Mouse (Mus musculus) forebrain, postnatal 0 days (tissue): ENCODE data around the gene Olfr1350. TPM values are rescaled to one million over a fixed set of nuclear protein-coding genes. Genes with fewer than 3 reads are reported as not detected.
A peak's percentile ranks its signal among the peaks of the same experiment; 100 is the strongest.
"Not testable (repeated sequence)": the region's sequence is repeated elsewhere in the genome, so short reads cannot be mapped to it uniquely, and the experiment has no call there.

Experiments
- ATAC-seq: fragments of 200-750 bp; cut with Nextera tagmentation; 2 replicates; pipeline ENCODE4 v1.8.0; 2017; ENCODE audit warnings: mild to moderate bottlenecking, moderate library complexity
- DNase-seq: peaks from one replicate; pipeline ENCODE4 v3.0.0-alpha.2; 2015
- H3K27ac ChIP-seq: fragments of 300-500 bp; sonication (generic); 2 replicates; pipeline ENCODE4 v1.5.1; 2014; ENCODE audit warnings: low read depth, mild to moderate bottlenecking, antibody characterized with exemption, low read length, moderate library complexity, mixed read lengths
- H3K27me3 ChIP-seq: fragments of 300-500 bp; sonication (generic); 2 replicates; pipeline ENCODE4 v1.6.1; 2014; ENCODE audit warnings: mild to moderate bottlenecking, low read length, mixed read lengths; ENCODE audit not compliant: insufficient read depth
- H3K36me3 ChIP-seq: fragments of 300-500 bp; sonication (generic); 2 replicates; pipeline ENCODE4 v1.6.1; 2014; ENCODE audit warnings: mild to moderate bottlenecking, moderate library complexity; ENCODE audit not compliant: insufficient read depth
- H3K4me1 ChIP-seq: fragments of 300-500 bp; sonication (generic); 2 replicates; pipeline ENCODE4 v1.6.1; 2014; ENCODE audit warnings: antibody characterized with exemption; ENCODE audit not compliant: insufficient read depth
- H3K4me2 ChIP-seq: fragments of 300-500 bp; sonication (generic); 2 replicates; pipeline ENCODE4 v1.6.1; 2014; ENCODE audit warnings: low read depth, mild to moderate bottlenecking, moderate library complexity
- H3K4me3 ChIP-seq: fragments of 300-500 bp; sonication (generic); 2 replicates; pipeline ENCODE4 v1.5.1; 2014; ENCODE audit warnings: low read depth, low read length, mixed read lengths
- H3K9ac ChIP-seq: fragments of 300-500 bp; sonication (generic); 2 replicates; pipeline ENCODE4 v1.6.1; 2014; ENCODE audit warnings: mild to moderate bottlenecking
- H3K9me3 ChIP-seq: fragments of 300-500 bp; sonication (generic); 2 replicates; pipeline ENCODE4 v1.6.1; 2016; ENCODE audit warnings: low read length
- CTCF ChIP-seq: sonication (generic); IDR thresholded peaks from 2 replicates; pipeline ENCODE4 v1.5.1; 2016; ENCODE audit warnings: antibody characterized with exemption, control low read depth, low read depth
- WGBS: fragments of 180-500 bp; shearing (Covaris S2); extraction: QIAGEN DNeasy Blood & Tissue Kit; methylation state at CpG from one replicate; pipeline ENCODE4 v1.1.7; 2014; 5-methylcytosine and 5-hydroxymethylcytosine counted together
- polyA plus RNA-seq: library from polyadenylated mRNA; unstranded; fragments of >200 nt; fragmentation: Nextera tagmentation; extraction: Ambion mirVana; gene quantifications from 2 replicates; pipeline ENCODE4 v1.2.1, GENCODE M21; 2015
- total RNA-seq: library from RNA; depleted of rRNA; stranded (reverse); fragments of >200 nt; gene quantifications from 2 replicates; pipeline ENCODE4 v1.2.3, GENCODE M21; 2014; rRNA removed

Gene Olfr1350
- not detected in 2 replicates for total RNA-seq
- polyA plus RNA-seq = not detected in 2 replicates

- Histone ChIP-seq H3K4me2 (no peak within 1 kb of the TSS), H3K9ac (no peak within 1 kb of the TSS), H3K27me3 (no peaks in the 10 kb centered on the region), H3K9me3 (0 out of 2 replicates have a peak, but pooled peaks cover 7% of the 10 kb centered on the region), H3K36me3 (no peaks in the 10 kb centered on the region), H3K4me1 (no peaks in the 10 kb centered on the region), H3K4me3 (no peak within 1 kb of the TSS), H3K27ac (no peak within 1 kb of the TSS)
- no peak for TF ChIP-seq CTCF
- ATAC-seq (no peak), DNase-seq (no peak)
These were observed at the start of gene Olfr1350 for GRCm38 (mm10) chr7:6564541-6564940. Olfr1350 (plus strand) TSS chr7:6564841.

GRCm38 (mm10) chr7:6521666-6522065 is 43.0 kb upstream of the Olfr1350 start:
- Histone ChIP-seq H3K9me3 (no peaks in the 10 kb centered on the region; the same call in 1 of the 2 replicates), H3K27me3 (no peaks in the 10 kb centered on the region), H3K4me1 (no peaks in the 10 kb centered on the region), H3K27ac (no peak overlapping the region), H3K4me2 (no peak overlapping the region), H3K4me3 (no peak overlapping the region), H3K36me3 (no peaks in the 10 kb centered on the region), H3K9ac (no peak overlapping the region)
- no peak for DNase-seq
- WGBS = 20% methylated on average over 1 of the region's 1 CpGs
- TF ChIP-seq CTCF = no peak
- no peak for ATAC-seq

- no peak for TF ChIP-seq CTCF
- H3K9ac ChIP-seq = no peak within 1 kb of the TSS
- no peaks in the 10 kb centered on the region for H3K27me3 ChIP-seq
- H3K36me3 ChIP-seq = no peaks in the 10 kb centered on the region
- H3K27ac ChIP-seq = no peak within 1 kb of the TSS
- WGBS = 83% methylated on average over 5 of the region's 5 CpGs
- no peaks in the 10 kb centered on the region; the same call in 1 of the 2 replicates for H3K9me3 ChIP-seq
- ATAC-seq (no peak), DNase-seq (no peak)
- no peak within 1 kb of the TSS for H3K4me2 ChIP-seq
- no peaks in the 10 kb centered on the region for H3K4me1 ChIP-seq
- H3K4me3 ChIP-seq = no peak within 1 kb of the TSS
These were observed 41.8 kb upstream of the Olfr1350 start, which contains the start of gene Olfr1349 for GRCm38 (mm10) chr7:6522850-6523249. Olfr1349 (minus strand) TSS chr7:6522950.

GRCm38 (mm10) chr7:6525001-6525400 is 39.6 kb upstream of the Olfr1350 start:
- DNase-seq (no peak), ATAC-seq (no peak)
- WGBS = 68% methylated on average over 3 of the region's 3 CpGs
- H3K36me3 ChIP-seq = no peaks in the 10 kb centered on the region
- no peak overlapping the region for H3K4me3 ChIP-seq
- no peak overlapping the region for H3K9ac ChIP-seq
- no peaks in the 10 kb centered on the region for H3K27me3 ChIP-seq
- H3K4me1 ChIP-seq = no peaks in the 10 kb centered on the region
- no peak overlapping the region for H3K4me2 ChIP-seq
- H3K9me3 ChIP-seq = no peaks in the 10 kb centered on the region; the same call in 1 of the 2 replicates
- TF ChIP-seq CTCF = no peak
- H3K27ac ChIP-seq = no peak overlapping the region

GRCm38 (mm10) chr7:6526141-6526540 is 38.5 kb upstream of the Olfr1350 start:
- H3K4me2 ChIP-seq = no peak overlapping the region
- 64% methylated on average over 5 of the region's 5 CpGs for WGBS
- no peaks in the 10 kb centered on the region; the same call in 1 of the 2 replicates for H3K9me3 ChIP-seq
- no peak for ATAC-seq
- H3K4me3 ChIP-seq = no peak overlapping the region
- peak; percentile 49 for TF ChIP-seq CTCF
- no peaks in the 10 kb centered on the region for H3K4me1 ChIP-seq
- DNase-seq = peak; percentile 0
- no peaks in the 10 kb centered on the region for H3K36me3 ChIP-seq
- H3K9ac ChIP-seq = no peak overlapping the region
- no peak overlapping the region for H3K27ac ChIP-seq
- no peaks in the 10 kb centered on the region for H3K27me3 ChIP-seq

- 54% methylated on average over 8 of the region's 8 CpGs for WGBS
- no peaks in the 10 kb centered on the region for H3K4me1 ChIP-seq
- H3K27me3 ChIP-seq = no peaks in the 10 kb centered on the region
- no peaks in the 10 kb centered on the region for H3K36me3 ChIP-seq
- H3K9me3 ChIP-seq = no peaks in the 10 kb centered on the region
- no peak overlapping the region for H3K9ac ChIP-seq
- peak; percentile 73 for TF ChIP-seq CTCF
- no peak overlapping the region for H3K27ac ChIP-seq
- peak; percentile 53 for DNase-seq
- H3K4me3 ChIP-seq = no peak overlapping the region
- peak; percentile 84 for ATAC-seq
- H3K4me2 ChIP-seq = no peak overlapping the region
These were observed 21.6 kb downstream of the Olfr1350 start for GRCm38 (mm10) chr7:6586096-6586759.

- WGBS = 86% methylated on average over 13 of the region's 13 CpGs
- not testable (repeated sequence) for H3K4me1 ChIP-seq, H3K9ac ChIP-seq, DNase-seq, H3K36me3 ChIP-seq, H3K27me3 ChIP-seq, H3K4me3 ChIP-seq, H3K9me3 ChIP-seq, H3K4me2 ChIP-seq, H3K27ac ChIP-seq, ATAC-seq
These were observed 24.1 kb downstream of the Olfr1350 start for GRCm38 (mm10) chr7:6588766-6589165.
